Mouse (Mus musculus) CH12.LX (cell line): ENCODE results near the gene Smarcal1. TPM values are rescaled to one million over a fixed set of nuclear protein-coding genes. Genes with fewer than 3 reads are reported as not detected.
A peak's percentile ranks its signal among the peaks of the same experiment; 100 is the strongest.

Experiments
- DNase-seq: peaks from one replicate; pipeline ENCODE4 v3.0.0-alpha.2; 2013; ENCODE audit errors: extremely low read depth
- H3K27ac ChIP-seq: 2 replicates; pipeline ENCODE4 v1.5.1; 2012; ENCODE audit warnings: low read depth, mild to moderate bottlenecking, control low read depth, moderate library complexity; ENCODE audit not compliant: insufficient read depth
- H3K27me3 ChIP-seq: replicated peaks from 2 replicates; pipeline ENCODE3; 2012; ENCODE audit warnings: inconsistent platforms
- H3K36me3 ChIP-seq, 2 experiments: replicated peaks in 1 of 2; 2 replicates each; pipeline versions ENCODE3 to v1.6.1; 2012; ENCODE audit warnings: inconsistent platforms in 1 of 2, low read length in 1 of 2, mild to moderate bottlenecking in 1 of 2, mixed read lengths in 1 of 2, moderate library complexity in 1 of 2; ENCODE audit not compliant: control insufficient read depth in 1 of 2, insufficient read depth in 1 of 2
- H3K4me1 ChIP-seq, 2 experiments: 2 replicates each; pipeline ENCODE4 v1.6.1; 2012; ENCODE audit warnings: inconsistent platforms in 1 of 2, moderate library complexity in 1 of 2; ENCODE audit not compliant: insufficient read depth in 2 of 2, control insufficient read depth in 1 of 2
- H3K4me2 ChIP-seq: 2 replicates; pipeline ENCODE4 v1.6.1; 2012; ENCODE audit warnings: low read depth, mild to moderate bottlenecking, control low read depth; ENCODE audit not compliant: poor library complexity, insufficient read depth, severe bottlenecking
- H3K4me3 ChIP-seq, 3 experiments: fragments of 150-350 bp in 1 of 3; sonication (generic) in 1 of 3; replicated peaks in 1 of 3; 2 replicates each; pipeline versions ENCODE3 to v1.5.1; 2011 to 2012; ENCODE audit warnings: low read depth in 2 of 3, low read length in 2 of 3, mild to moderate bottlenecking in 2 of 3, moderate library complexity in 2 of 3, control low read depth in 1 of 3, improper control_type of control experiment in 1 of 3, inconsistent platforms in 1 of 3, mixed read lengths in 1 of 3; ENCODE audit not compliant: poor library complexity in 1 of 3
- H3K79me2 ChIP-seq: replicated peaks from 2 replicates; pipeline ENCODE4 v1.6.1; 2012; ENCODE audit warnings: mild to moderate bottlenecking, moderate library complexity; ENCODE audit not compliant: control insufficient read depth, poor library complexity, insufficient read depth, severe bottlenecking; ENCODE audit errors: extremely low read depth
- H3K9ac ChIP-seq: 2 replicates; pipeline ENCODE4 v1.6.1; 2012; ENCODE audit warnings: low read depth, mild to moderate bottlenecking, control low read depth, moderate library complexity; ENCODE audit not compliant: insufficient read depth
- H3K9me3 ChIP-seq: replicated peaks from 2 replicates; pipeline ENCODE3; 2012; ENCODE audit warnings: low read length, inconsistent platforms, mixed read lengths
- BHLHE40 ChIP-seq: IDR thresholded peaks from 2 replicates; pipeline ENCODE4 v1.6.1; 2011; ENCODE audit warnings: mild to moderate bottlenecking, low read depth, low read length, improper control_type of control experiment
- ELF1 ChIP-seq: IDR thresholded peaks from 2 replicates; pipeline ENCODE4 v1.6.1; 2014; ENCODE audit warnings: low read depth, mild to moderate bottlenecking, inconsistent platforms, low read length, improper control_type of control experiment
- HCFC1 ChIP-seq: IDR thresholded peaks from 2 replicates; pipeline ENCODE4 v1.6.1; 2012; ENCODE audit warnings: low read depth, mild to moderate bottlenecking, inconsistent platforms, low read length, improper control_type of control experiment
- IRF4 ChIP-seq: IDR thresholded peaks from 2 replicates; pipeline ENCODE4 v1.6.1; 2014; ENCODE audit warnings: low read depth, mild to moderate bottlenecking, inconsistent platforms, low read length, improper control_type of control experiment
- JUN ChIP-seq: IDR thresholded peaks from 2 replicates; pipeline ENCODE4 v1.6.1; 2011; ENCODE audit warnings: low read depth, mild to moderate bottlenecking, low read length, improper control_type of control experiment, moderate library complexity; ENCODE audit not compliant: insufficient read depth
- MAFK ChIP-seq: IDR thresholded peaks from 2 replicates; pipeline ENCODE4 v1.6.1; 2011; ENCODE audit warnings: low read length, improper control_type of control experiment; ENCODE audit not compliant: insufficient replicate concordance
- MAZ ChIP-seq: IDR thresholded peaks from 2 replicates; pipeline ENCODE4 v1.6.1; 2012; ENCODE audit warnings: low read depth, mild to moderate bottlenecking, inconsistent platforms, low read length, improper control_type of control experiment, moderate library complexity
- MXI1 ChIP-seq: IDR thresholded peaks from 2 replicates; pipeline ENCODE4 v1.6.1; 2011; ENCODE audit warnings: mild to moderate bottlenecking, low read depth, low read length, improper control_type of control experiment
- NRF1 ChIP-seq: IDR thresholded peaks from 2 replicates; pipeline ENCODE4 v1.6.1; 2014; ENCODE audit warnings: low read depth, mild to moderate bottlenecking, inconsistent platforms, low read length, improper control_type of control experiment, moderate library complexity
- POLR2A ChIP-seq: IDR thresholded peaks from 2 replicates; pipeline ENCODE4 v1.6.1; 2011; ENCODE audit warnings: low read depth, mild to moderate bottlenecking, improper control_type of control experiment, low read length
- RAD21 ChIP-seq: IDR thresholded peaks from 2 replicates; pipeline ENCODE4 v1.6.1; 2011; ENCODE audit warnings: low read depth, mild to moderate bottlenecking, low read length, improper control_type of control experiment, moderate library complexity
- SIN3A ChIP-seq: IDR thresholded peaks from 2 replicates; pipeline ENCODE4 v1.6.1; 2012; ENCODE audit warnings: low read length, improper control_type of control experiment, inconsistent platforms
- SMC3 ChIP-seq: IDR thresholded peaks from 2 replicates; pipeline ENCODE4 v1.6.1; 2011; ENCODE audit warnings: low read depth, low read length, improper control_type of control experiment
- TCF12 ChIP-seq: IDR thresholded peaks from 2 replicates; pipeline ENCODE4 v1.6.1; 2014; ENCODE audit warnings: low read depth, mild to moderate bottlenecking, inconsistent platforms, low read length, improper control_type of control experiment
- USF1 ChIP-seq: IDR thresholded peaks from 2 replicates; pipeline ENCODE4 v1.6.1; 2014; ENCODE audit warnings: low read depth, mild to moderate bottlenecking, inconsistent platforms, low read length, improper control_type of control experiment
- ZC3H11A ChIP-seq: IDR thresholded peaks from 2 replicates; pipeline ENCODE4 v1.6.1; 2012; ENCODE audit warnings: low read depth, mild to moderate bottlenecking, inconsistent platforms, low read length, improper control_type of control experiment
- ZMIZ1 ChIP-seq: IDR thresholded peaks from 2 replicates; pipeline ENCODE4 v1.6.1; 2012; ENCODE audit warnings: low read depth, mild to moderate bottlenecking, inconsistent platforms, low read length, improper control_type of control experiment
- dilution Hi-C: fragments of 300-500 bp; cut with MboI; formaldehyde crosslinking; loops from 2 replicates; pipeline ENCODE4 v1.14.3; 2020; ENCODE audit warnings: low sequenced_read_pairs; ENCODE audit not compliant: extremely low pct_unique_long_range_greater_than_20kb, extremely low pct_ligation_motif_present
- in situ Hi-C: fragments of 300-500 bp; cut with MboI; formaldehyde crosslinking; loops from 3 replicates; pipeline ENCODE4 v1.14.3; 2019; ENCODE audit warnings: low sequenced_read_pairs, low pct_ligation_motif_present, low pct_unique_long_range_greater_than_20kb, mixed read lengths
- polyA plus RNA-seq: library from polyadenylated mRNA; unstranded; fragments of >175 nt; gene quantifications from 2 replicates; pipeline ENCODE4 v1.2.1, GENCODE M21; 2012; ENCODE audit warnings: low read depth; ENCODE audit not compliant: insufficient read length
- total RNA-seq, 2 experiments: library from RNA; depleted of rRNA; stranded (reverse); fragments of 300-350 nt in 1 of 2; fragments of >200 nt in 1 of 2; gene quantifications; 2 replicates each; pipeline ENCODE4 v1.2.3; 2012 to 2014

Smarcal1 gene
- total and polyA plus RNA-seq, 3 experiments = 25.2 to 54.2 (median 34.9) TPM

DNA sequence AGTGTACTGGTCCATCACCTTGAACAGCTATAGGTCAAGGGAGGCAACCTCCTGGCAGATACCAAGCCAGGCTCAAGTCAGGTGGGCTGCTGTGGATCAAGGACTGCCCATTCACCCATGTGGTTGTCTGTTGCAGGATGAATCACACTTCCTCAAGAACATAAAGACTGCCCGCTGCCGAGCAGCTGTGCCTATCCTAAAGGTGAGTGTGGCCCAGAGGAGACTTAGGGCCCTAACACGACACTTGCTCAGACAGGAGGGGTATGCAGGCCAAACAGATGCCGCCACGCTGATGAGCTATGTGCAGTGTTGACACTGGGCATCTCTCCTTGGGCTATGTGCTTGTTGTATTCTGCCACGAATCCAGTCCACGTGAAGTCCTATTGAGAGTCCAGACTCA, 18.2 kb downstream of the Smarcal1 start:
- Histone ChIP-seq H3K9me3 (no peaks in the 10 kb centered on the region), H3K27me3 (no peaks in the 10 kb centered on the region), H3K27ac (no peak overlapping the region), H3K9ac (no peak overlapping the region), H3K4me2 (no peak overlapping the region), H3K36me3 (peaks cover 70 to 91% of the 10 kb centered on the region in 2 experiments), H3K79me2 (no peaks in the 10 kb centered on the region), H3K4me3 (no peak overlapping the region), H3K4me1 (peaks cover 2 to 6% of the 10 kb centered on the region in 2 experiments; a peak in 2 of 4 replicates)
- dilution Hi-C loops = no loop called here
- DNase-seq = no peak
- in situ Hi-C loops = no loop called here
- TF ChIP-seq SIN3A = no peak
- no peak for TF ChIP-seq RAD21
- no peak for TF ChIP-seq MXI1
- no peak for TF ChIP-seq IRF4
- TF ChIP-seq ELF1 = no peak
- TF ChIP-seq HCFC1 = no peak

DNA sequence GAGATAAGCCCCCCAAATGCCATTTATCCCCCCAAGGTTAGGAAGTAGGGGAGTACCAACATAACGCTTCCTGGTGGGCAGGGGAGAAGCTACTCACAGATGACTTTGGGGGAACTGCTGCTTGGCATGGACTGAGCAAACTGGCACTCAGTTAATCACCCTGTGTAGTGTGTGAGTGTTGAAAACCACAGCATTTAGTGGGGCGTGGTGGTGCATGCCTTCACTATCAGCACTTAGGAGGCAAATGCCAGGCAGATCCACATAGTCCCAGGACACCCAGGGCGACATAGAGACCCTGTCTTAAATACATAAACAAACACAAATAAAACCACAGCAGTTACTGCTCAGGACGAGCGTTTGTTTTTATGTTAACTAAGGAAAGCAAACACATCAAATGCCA, 19.1 kb downstream of the Smarcal1 start:
- H3K9me3 ChIP-seq = no peaks in the 10 kb centered on the region
- H3K27ac ChIP-seq = peak overlapping the region; percentile 11; the same call in 1 of the 2 replicates
- no peaks in the 10 kb centered on the region for H3K79me2 ChIP-seq
- dilution Hi-C loops = no loop called here
- in situ Hi-C loops = no loop called here
- H3K4me3 ChIP-seq = no peak overlapping the region
- TF ChIP-seq POLR2A (no peak), ZMIZ1 (no peak), ZC3H11A (no peak), TCF12 (no peak), MAZ (no peak), BHLHE40 (no peak), HCFC1 (no peak), MAFK (no peak), JUN (no peak), USF1 (no peak)
- H3K36me3 ChIP-seq = peaks cover 64 to 91% of the 10 kb centered on the region in 2 experiments
- no peak overlapping the region for H3K9ac ChIP-seq
- DNase-seq = no peak
- H3K4me1 ChIP-seq = peaks cover 2 to 13% of the 10 kb centered on the region in 2 experiments; a peak in 2 of 4 replicates
- no peaks in the 10 kb centered on the region for H3K27me3 ChIP-seq
- no peak overlapping the region for H3K4me2 ChIP-seq

DNA sequence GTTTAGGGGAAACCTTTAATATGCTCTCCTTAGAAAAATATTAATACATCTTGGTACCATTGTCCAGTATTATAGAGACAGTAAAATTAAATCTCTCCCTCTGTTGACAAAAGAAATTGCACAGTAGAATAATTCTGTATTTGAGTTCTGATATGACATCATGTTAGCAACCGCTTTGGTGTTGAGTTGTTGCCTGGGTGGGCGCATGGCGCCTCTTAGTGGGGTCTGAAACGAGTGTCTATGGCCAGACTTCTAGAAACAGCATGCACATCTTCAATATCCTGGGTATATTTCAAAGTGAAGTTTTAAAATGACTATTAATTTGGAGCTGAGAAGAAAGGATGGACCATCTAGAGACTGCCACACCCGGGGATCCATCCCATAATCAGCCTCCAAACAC, 19.8 kb downstream of the Smarcal1 start:
- in situ Hi-C loops = no loop called here
- Histone ChIP-seq H3K4me2 (no peak overlapping the region), H3K9me3 (no peaks in the 10 kb centered on the region), H3K36me3 (peaks cover 62 to 91% of the 10 kb centered on the region in 2 experiments), H3K27me3 (no peaks in the 10 kb centered on the region), H3K79me2 (no peaks in the 10 kb centered on the region), H3K9ac (no peak overlapping the region), H3K4me3 (no peak overlapping the region), H3K27ac (no peak overlapping the region), H3K4me1 (peaks cover 2 to 20% of the 10 kb centered on the region in 2 experiments; a peak in 2 of 4 replicates)
- no peak for DNase-seq
- dilution Hi-C loops = no loop called here
- TF ChIP-seq USF1 (no peak), SMC3 (no peak), RAD21 (peak; percentile 14), NRF1 (no peak)
